Mouse (Mus musculus) bone marrow, adult 2 months (tissue): ENCODE results near the gene Crtc3.

Source experiments
- CTCF ChIP-seq: fragments of 200-500 bp; IDR thresholded peaks from 2 replicates; pipeline ENCODE4 v1.5.1; 2011; ENCODE audit warnings: low read length, control low read depth; ENCODE audit not compliant: control insufficient read depth, insufficient read depth
- POLR2A ChIP-seq: fragments of 200-500 bp; IDR thresholded peaks from 2 replicates; pipeline ENCODE4 v1.6.1; 2011; ENCODE audit warnings: low read depth, mild to moderate bottlenecking, control low read depth, low read length, borderline replicate concordance; ENCODE audit not compliant: control insufficient read depth

GRCm38 (mm10) chr7:80719038-80719437 lies 30.4 kb upstream of the Crtc3 start:
- TF ChIP-seq POLR2A (no peak), CTCF (no peak)
